Mouse (Mus musculus): ENCODE measurements around the gene Apex1.
"Not testable (repeated sequence)": the region's sequence is repeated elsewhere in the genome, so short reads cannot be mapped to it uniquely, and the experiment has no call there.

Gene Apex1

GRCm38 (mm10) chr14:50924281-50925064 is at the start of gene Apex1, which contains the start of gene Osgep:
Gene Apex1, plus strand, starts transcription at chr14:50924968.
Gene Osgep, minus strand, starts transcription at chr14:50924893.
- DNase-seq: peak; percentile 98 to 99

GRCm38 (mm10) chr14:50875175-50875574 is 49.6 kb upstream of the Apex1 start:
- DNase-seq: no peak

GRCm38 (mm10) chr14:50875591-50876230 is 49.1 kb upstream of the Apex1 start:
- DNase-seq: no peak

- DNase-seq: no peak
Observed at GRCm38 (mm10) chr14:50876236-50876950, 48.4 kb upstream of the Apex1 start.

GRCm38 (mm10) chr14:50891621-50892020 is 33.1 kb upstream of the Apex1 start:
- DNase-seq: no peak

- no peak for DNase-seq
Observed at GRCm38 (mm10) chr14:50892091-50892490, 32.7 kb upstream of the Apex1 start.

- peak in 1 of 2 experiments; percentile 9 for DNase-seq
Observed at GRCm38 (mm10) chr14:50892541-50893459, 32.0 kb upstream of the Apex1 start.

GRCm38 (mm10) chr14:50895407-50895806 is 29.4 kb upstream of the Apex1 start:
- DNase-seq: no peak

GRCm38 (mm10) chr14:50895985-50896746 is 28.6 kb upstream of the Apex1 start:
- DNase-seq: peak; percentile 36 to 56

GRCm38 (mm10) chr14:50896747-50897373 is 27.9 kb upstream of the Apex1 start:
- peak; percentile 21 to 47 for DNase-seq

- no peak for DNase-seq
Observed at GRCm38 (mm10) chr14:50897374-50897765, 27.4 kb upstream of the Apex1 start, which contains the start of gene Klhl33. Gene Klhl33, minus strand, starts transcription at chr14:50897507.

GRCm38 (mm10) chr14:50897992-50898391 is 26.8 kb upstream of the Apex1 start:
- DNase-seq: not testable (repeated sequence)

- DNase-seq: peak; percentile 41 to 60
Observed at GRCm38 (mm10) chr14:50903973-50904827, 20.6 kb upstream of the Apex1 start.

- no peak for DNase-seq
Observed at GRCm38 (mm10) chr14:50904828-50905129, 20.0 kb upstream of the Apex1 start.

- not testable (repeated sequence) for DNase-seq
Observed at GRCm38 (mm10) chr14:50905327-50905726, 19.4 kb upstream of the Apex1 start.

GRCm38 (mm10) chr14:50908126-50908525 is 16.6 kb upstream of the Apex1 start:
- DNase-seq: no peak

- DNase-seq: no peak
Observed at GRCm38 (mm10) chr14:50911356-50911755, 13.4 kb upstream of the Apex1 start.

GRCm38 (mm10) chr14:50923437-50923836 is 1.3 kb upstream of the Apex1 start:
- not testable (repeated sequence) for DNase-seq

GRCm38 (mm10) chr14:50925111-50925920 is 548 bp downstream of the Apex1 start:
- no peak for DNase-seq
